Mouse (Mus musculus): ENCODE measurements around the gene Elf1.

GRCm38 (mm10) chr14:79594069-79594468 is 113.1 kb downstream of the Elf1 start:
- TF ChIP-seq POLR2A (IDR thresholded peaks at IDR 0.05; ENCODE audit: insufficient read length, low read depth) (no peak), MYOG (IDR thresholded peaks at IDR 0.05; ENCODE audit: control insufficient read depth in 1 of 3, insufficient read depth in 1 of 3, insufficient read length in 2 of 3, low read depth in 2 of 3) (no peak), POLR2AphosphoS2 (IDR thresholded peaks at IDR 0.05; ENCODE audit: insufficient read length, low read depth) (no peak)

Data from myocyte (in vitro differentiated cells).